Mouse (Mus musculus): ENCODE measurements around the gene Arl13a. TPM values are rescaled to one million over a fixed set of nuclear protein-coding genes. Genes with fewer than 3 reads are reported as not detected.

Arl13a gene
- polyA plus RNA-seq, 1 experiment from 2014 or later, result 0.09 TPM

DNA sequence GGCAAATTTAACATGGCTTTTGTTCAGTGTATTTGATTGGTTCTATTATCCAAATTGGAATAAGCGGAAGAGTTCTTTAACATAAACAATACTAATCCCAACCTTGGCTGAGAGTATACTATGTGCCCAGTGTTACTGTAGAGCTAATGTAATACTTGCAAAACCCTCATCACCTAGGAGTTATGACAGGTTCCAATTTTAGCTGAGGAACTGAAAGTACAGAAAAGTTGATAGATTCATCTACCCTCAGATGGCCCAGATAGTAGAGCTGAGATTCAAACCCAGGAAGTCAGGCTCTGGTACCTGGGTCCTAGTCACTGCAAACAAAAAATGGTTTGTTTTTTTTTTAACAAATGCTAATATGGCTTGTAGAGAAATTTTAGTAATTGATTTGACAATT is 16.7 kb upstream of the Arl13a start:
- Histone ChIP-seq H3K9ac (ENCODE audit: low read depth, low read length) (no peak overlapping the region), H3K36me3 (ENCODE audit: control insufficient read depth, insufficient read depth, low read length) (no peaks in the 10 kb centered on the region), H3K27me3 (ENCODE audit: control insufficient read depth, insufficient read depth, low read length) (no peaks in the 10 kb centered on the region), H3K4me3 (ENCODE audit: low read depth, low read length) (no peak overlapping the region), H3K4me2 (no peak overlapping the region), H3K4me1 (ENCODE audit: control insufficient read depth, insufficient read depth, low read length) (no peaks in the 10 kb centered on the region), H3K27ac (ENCODE audit: low read depth, low read length) (no peak overlapping the region), H3K9me3 (replicated peaks; ENCODE audit: control insufficient read depth, low read length) (no peaks in the 10 kb centered on the region)
- 91% methylated on average over 1 of the region's 1 CpGs for WGBS (ENCODE audit: insufficient replicate concordance)
- ATAC-seq (replicated peaks; ENCODE audit: insufficient number of reproducible peaks, low FRiP score, low TSS enrichment), result no peak

GRCm38 (mm10) chrX:134174699-134175098 is 12.6 kb upstream of the Arl13a start:
- 93% methylated on average over 1 of the region's 1 CpGs for WGBS (ENCODE audit: insufficient replicate concordance)
- H3K4me2 ChIP-seq, result no peak overlapping the region
- no peak overlapping the region for H3K9ac ChIP-seq (ENCODE audit: low read depth, low read length)
- no peaks in the 10 kb centered on the region for H3K4me1 ChIP-seq (ENCODE audit: control insufficient read depth, insufficient read depth, low read length)
- no peaks in the 10 kb centered on the region for H3K36me3 ChIP-seq (ENCODE audit: control insufficient read depth, insufficient read depth, low read length)
- no peak for ATAC-seq (replicated peaks; ENCODE audit: insufficient number of reproducible peaks, low FRiP score, low TSS enrichment)
- no peaks in the 10 kb centered on the region for H3K9me3 ChIP-seq (replicated peaks; ENCODE audit: control insufficient read depth, low read length)
- H3K27me3 ChIP-seq (ENCODE audit: control insufficient read depth, insufficient read depth, low read length), result no peaks in the 10 kb centered on the region
- no peak overlapping the region for H3K27ac ChIP-seq (ENCODE audit: low read depth, low read length)
- H3K4me3 ChIP-seq (ENCODE audit: low read depth, low read length), result no peak overlapping the region

- Histone ChIP-seq H3K27me3 (ENCODE audit: control insufficient read depth, insufficient read depth, low read length) (no peaks in the 10 kb centered on the region), H3K9me3 (replicated peaks; ENCODE audit: control insufficient read depth, low read length) (no peaks in the 10 kb centered on the region), H3K4me1 (ENCODE audit: control insufficient read depth, insufficient read depth, low read length) (no peaks in the 10 kb centered on the region), H3K27ac (ENCODE audit: low read depth, low read length) (no peak overlapping the region), H3K36me3 (ENCODE audit: control insufficient read depth, insufficient read depth, low read length) (no peaks in the 10 kb centered on the region), H3K9ac (ENCODE audit: low read depth, low read length) (no peak overlapping the region), H3K4me3 (ENCODE audit: low read depth, low read length) (no peak overlapping the region), H3K4me2 (no peak overlapping the region)
- no peak for ATAC-seq (replicated peaks; ENCODE audit: insufficient number of reproducible peaks, low FRiP score, low TSS enrichment)
- 68% methylated on average over 2 of the region's 2 CpGs for WGBS (ENCODE audit: insufficient replicate concordance)
Measured at GRCm38 (mm10) chrX:134208491-134208890, 21.2 kb downstream of the Arl13a start.

DNA sequence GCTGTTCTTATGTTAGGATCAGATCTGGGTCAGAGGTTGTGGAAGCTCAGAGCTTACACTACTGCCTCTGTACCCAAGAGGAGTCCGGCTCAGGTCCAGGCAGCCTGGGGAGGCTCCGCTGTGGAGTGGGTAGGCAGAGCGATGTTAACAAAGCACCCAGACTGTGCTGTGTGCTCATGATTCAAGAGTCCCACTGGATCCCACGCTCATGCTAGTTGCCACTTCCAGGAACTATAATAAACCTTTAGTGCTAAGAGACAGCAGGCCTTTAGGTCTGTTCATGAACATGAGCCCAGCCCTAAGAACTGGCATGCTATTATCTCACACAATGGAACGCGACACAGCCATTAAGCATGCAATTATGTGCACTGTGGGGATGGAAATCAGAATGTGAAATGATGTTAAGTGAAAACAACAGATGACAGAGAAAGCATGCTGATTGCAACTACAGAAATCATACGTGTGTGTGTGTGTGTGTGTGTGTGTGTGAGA is 23.9 kb downstream of the Arl13a start:
- H3K4me3 ChIP-seq (ENCODE audit: low read depth, low read length), result no peak overlapping the region
- H3K27ac ChIP-seq (ENCODE audit: low read depth, low read length), result no peak overlapping the region
- WGBS (ENCODE audit: insufficient replicate concordance), result 85% methylated on average over 7 of the region's 7 CpGs
- no peak overlapping the region for H3K4me2 ChIP-seq
- ATAC-seq (replicated peaks; ENCODE audit: insufficient number of reproducible peaks, low FRiP score, low TSS enrichment), result no peak
- H3K4me1 ChIP-seq (ENCODE audit: control insufficient read depth, insufficient read depth, low read length), result no peaks in the 10 kb centered on the region
- H3K36me3 ChIP-seq (ENCODE audit: control insufficient read depth, insufficient read depth, low read length), result no peaks in the 10 kb centered on the region
- H3K9ac ChIP-seq (ENCODE audit: low read depth, low read length), result no peak overlapping the region
- no peaks in the 10 kb centered on the region for H3K9me3 ChIP-seq (replicated peaks; ENCODE audit: control insufficient read depth, low read length)
- no peaks in the 10 kb centered on the region for H3K27me3 ChIP-seq (ENCODE audit: control insufficient read depth, insufficient read depth, low read length)

DNA sequence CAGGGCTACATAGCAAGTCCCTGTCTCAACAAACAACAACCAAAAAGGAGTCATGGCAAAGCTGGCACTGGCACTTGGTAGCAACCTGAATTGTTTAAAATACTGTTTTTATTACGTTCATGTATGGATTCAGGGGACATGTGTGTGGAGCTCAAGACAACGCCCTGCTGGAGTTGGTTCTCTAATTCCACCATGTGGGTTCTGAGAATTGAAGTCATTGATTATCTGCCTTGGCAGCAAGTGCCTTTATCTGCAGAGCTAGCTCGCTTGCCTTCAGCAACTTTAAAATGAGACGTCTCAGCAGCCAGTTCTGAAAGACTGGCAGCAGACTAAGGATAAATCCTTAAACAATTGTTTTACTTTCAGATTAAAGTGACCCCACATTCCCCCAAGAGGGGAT is 30.9 kb downstream of the Arl13a start:
- Histone ChIP-seq H3K4me1 (ENCODE audit: control insufficient read depth, insufficient read depth, low read length) (no peaks in the 10 kb centered on the region), H3K4me3 (ENCODE audit: low read depth, low read length) (no peak overlapping the region), H3K27ac (ENCODE audit: low read depth, low read length) (no peak overlapping the region), H3K4me2 (no peak overlapping the region), H3K27me3 (ENCODE audit: control insufficient read depth, insufficient read depth, low read length) (no peaks in the 10 kb centered on the region), H3K9me3 (replicated peaks; ENCODE audit: control insufficient read depth, low read length) (no peaks in the 10 kb centered on the region), H3K36me3 (ENCODE audit: control insufficient read depth, insufficient read depth, low read length) (no peaks in the 10 kb centered on the region), H3K9ac (ENCODE audit: low read depth, low read length) (no peak overlapping the region)
- no peak for ATAC-seq (replicated peaks; ENCODE audit: insufficient number of reproducible peaks, low FRiP score, low TSS enrichment)
- 52% methylated on average over 4 of the region's 4 CpGs for WGBS (ENCODE audit: insufficient replicate concordance)

DNA sequence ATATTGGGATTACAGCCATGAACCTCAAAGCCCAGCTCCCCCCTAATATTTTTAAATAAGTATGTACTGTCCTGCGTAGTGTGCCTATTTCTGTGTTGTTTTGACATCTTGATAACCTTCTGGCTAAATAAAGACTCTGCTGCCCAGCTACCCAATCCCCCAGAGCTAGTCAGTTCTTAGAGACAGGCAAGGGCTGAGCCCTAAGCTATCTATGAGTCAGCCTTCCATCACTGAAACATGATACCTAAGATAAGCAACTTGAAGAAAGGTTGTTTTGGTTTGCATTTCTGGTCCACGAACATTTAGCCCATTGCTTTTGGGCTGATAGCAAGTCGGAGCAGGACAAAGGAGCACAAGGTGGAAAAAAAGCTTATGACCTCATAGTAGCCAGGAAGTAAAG is 33.3 kb downstream of the Arl13a start:
- Histone ChIP-seq H3K4me2 (no peak overlapping the region), H3K36me3 (ENCODE audit: control insufficient read depth, insufficient read depth, low read length) (no peaks in the 10 kb centered on the region; the same call in 1 of the 2 replicates), H3K27ac (ENCODE audit: low read depth, low read length) (no peak overlapping the region), H3K27me3 (ENCODE audit: control insufficient read depth, insufficient read depth, low read length) (no peaks in the 10 kb centered on the region), H3K4me1 (ENCODE audit: control insufficient read depth, insufficient read depth, low read length) (no peaks in the 10 kb centered on the region), H3K4me3 (ENCODE audit: low read depth, low read length) (no peak overlapping the region), H3K9me3 (replicated peaks; ENCODE audit: control insufficient read depth, low read length) (no peaks in the 10 kb centered on the region), H3K9ac (ENCODE audit: low read depth, low read length) (no peak overlapping the region)
- no peak for ATAC-seq (replicated peaks; ENCODE audit: insufficient number of reproducible peaks, low FRiP score, low TSS enrichment)
- 37% methylated on average over 3 of the region's 3 CpGs for WGBS (ENCODE audit: insufficient replicate concordance)

DNA sequence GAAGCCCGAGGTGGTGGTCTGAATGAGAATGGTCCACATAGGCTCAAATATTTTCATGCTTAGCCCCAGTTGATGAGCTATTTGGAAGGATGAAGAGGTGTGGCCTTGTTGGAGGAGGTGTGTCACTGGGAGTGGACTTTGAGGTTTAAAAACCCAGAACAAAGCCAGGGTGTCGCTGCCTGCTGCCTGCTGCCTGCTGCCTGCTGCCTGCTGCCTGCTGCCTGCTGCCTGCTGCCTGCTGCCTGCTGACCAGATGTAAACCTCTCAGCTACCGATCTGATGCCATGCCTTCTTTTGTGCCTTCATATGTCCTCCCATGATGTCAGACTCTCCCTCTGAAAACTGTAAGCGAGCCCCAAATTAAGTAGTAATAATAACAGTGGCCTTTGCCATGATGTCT is 34.6 kb downstream of the Arl13a start, which contains the start of gene Nox1:
TSS of gene Nox1 (minus strand) at position 101 of the 400 bp plus-strand sequence.
- no peak for ATAC-seq (replicated peaks; ENCODE audit: insufficient number of reproducible peaks, low FRiP score, low TSS enrichment)
- Histone ChIP-seq H3K4me3 (ENCODE audit: low read depth, low read length) (no peak within 1 kb of the TSS), H3K9me3 (replicated peaks; ENCODE audit: control insufficient read depth, low read length) (no peaks in the 10 kb centered on the region), H3K27me3 (ENCODE audit: control insufficient read depth, insufficient read depth, low read length) (no peaks in the 10 kb centered on the region), H3K36me3 (ENCODE audit: control insufficient read depth, insufficient read depth, low read length) (no peaks in the 10 kb centered on the region; the same call in 1 of the 2 replicates), H3K4me1 (ENCODE audit: control insufficient read depth, insufficient read depth, low read length) (no peaks in the 10 kb centered on the region), H3K9ac (ENCODE audit: low read depth, low read length) (no peak within 1 kb of the TSS), H3K4me2 (no peak within 1 kb of the TSS), H3K27ac (ENCODE audit: low read depth, low read length) (no peak within 1 kb of the TSS)
- 63% methylated on average over 4 of the region's 4 CpGs for WGBS (ENCODE audit: insufficient replicate concordance)

DNA sequence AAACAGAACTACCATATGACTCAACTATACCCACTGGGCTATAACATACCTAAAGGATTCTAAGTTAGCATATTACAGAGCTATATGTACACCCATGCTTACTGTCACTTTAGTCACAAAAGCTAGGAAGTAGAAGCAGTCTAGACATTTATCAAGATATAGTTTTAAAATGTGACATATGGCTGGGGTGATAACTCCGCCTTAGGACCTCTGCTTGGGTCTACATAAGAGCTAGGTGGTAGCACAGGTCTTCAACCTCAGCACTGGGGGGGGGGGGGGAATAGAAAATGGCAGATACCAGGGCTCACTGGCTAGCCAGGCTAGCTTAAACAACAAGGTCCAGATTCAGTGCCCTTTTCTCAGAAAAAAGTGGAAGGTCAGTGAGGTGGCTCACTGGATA is 45.7 kb downstream of the Arl13a start:
- no peak overlapping the region for H3K27ac ChIP-seq (ENCODE audit: low read depth, low read length)
- H3K27me3 ChIP-seq (ENCODE audit: control insufficient read depth, insufficient read depth, low read length), result no peaks in the 10 kb centered on the region
- H3K36me3 ChIP-seq (ENCODE audit: control insufficient read depth, insufficient read depth, low read length), result no peaks in the 10 kb centered on the region
- H3K4me1 ChIP-seq (ENCODE audit: control insufficient read depth, insufficient read depth, low read length), result no peaks in the 10 kb centered on the region
- ATAC-seq (replicated peaks; ENCODE audit: insufficient number of reproducible peaks, low FRiP score, low TSS enrichment), result no peak
- H3K4me2 ChIP-seq, result no peak overlapping the region
- WGBS (ENCODE audit: insufficient replicate concordance), result 88% methylated on average over 1 of the region's 1 CpGs
- H3K9ac ChIP-seq (ENCODE audit: low read depth, low read length), result no peak overlapping the region
- no peak overlapping the region for H3K4me3 ChIP-seq (ENCODE audit: low read depth, low read length)
- H3K9me3 ChIP-seq (replicated peaks; ENCODE audit: control insufficient read depth, low read length), result no peaks in the 10 kb centered on the region

DNA sequence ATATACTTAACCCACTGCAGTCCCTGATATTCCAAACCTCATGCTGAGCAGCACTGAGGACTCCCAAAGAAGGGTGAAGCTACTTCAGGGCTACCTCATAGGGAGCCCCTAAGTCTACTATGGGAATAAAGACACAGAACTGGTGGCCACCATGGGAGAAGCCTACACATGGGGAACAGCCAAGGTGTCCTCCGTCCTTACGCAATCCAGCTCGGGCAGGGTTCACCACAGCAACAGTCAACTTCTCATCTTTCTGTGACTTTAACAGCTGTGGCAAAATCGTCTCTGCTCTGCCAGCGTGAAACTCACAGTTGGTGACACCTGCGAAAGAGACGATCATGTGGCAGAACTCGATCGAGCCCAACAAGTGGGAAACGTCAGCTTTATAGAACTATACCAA is 51.0 kb downstream of the Arl13a start:
- Histone ChIP-seq H3K4me3 (ENCODE audit: low read depth, low read length) (no peak overlapping the region), H3K9me3 (replicated peaks; ENCODE audit: control insufficient read depth, low read length) (no peaks in the 10 kb centered on the region), H3K27ac (ENCODE audit: low read depth, low read length) (no peak overlapping the region), H3K36me3 (ENCODE audit: control insufficient read depth, insufficient read depth, low read length) (peaks cover 2% of the 10 kb centered on the region; the same call in 1 of the 2 replicates), H3K9ac (ENCODE audit: low read depth, low read length) (no peak overlapping the region), H3K4me1 (ENCODE audit: control insufficient read depth, insufficient read depth, low read length) (no peaks in the 10 kb centered on the region), H3K4me2 (no peak overlapping the region), H3K27me3 (ENCODE audit: control insufficient read depth, insufficient read depth, low read length) (no peaks in the 10 kb centered on the region)
- no peak for ATAC-seq (replicated peaks; ENCODE audit: insufficient number of reproducible peaks, low FRiP score, low TSS enrichment)
- WGBS (ENCODE audit: insufficient replicate concordance), result 89% methylated on average over 10 of the region's 10 CpGs
